Mouse (Mus musculus) spleen, adult 2 months (tissue): Measurements from ENCODE around the gene Pbx1.

ENCODE experiments used
- CTCF ChIP-seq: fragments of 200-500 bp; IDR thresholded peaks from 2 replicates; pipeline ENCODE4 v1.5.1; 2011; ENCODE audit warnings: mild to moderate bottlenecking, inconsistent platforms; ENCODE audit not compliant: insufficient read depth, insufficient read length, insufficient replicate concordance; ENCODE audit errors: extremely low read depth
- POLR2A ChIP-seq: fragments of 200-500 bp; IDR thresholded peaks from 2 replicates; pipeline ENCODE4 v1.6.1; 2011; ENCODE audit warnings: low read depth, low read length, inconsistent platforms

DNA sequence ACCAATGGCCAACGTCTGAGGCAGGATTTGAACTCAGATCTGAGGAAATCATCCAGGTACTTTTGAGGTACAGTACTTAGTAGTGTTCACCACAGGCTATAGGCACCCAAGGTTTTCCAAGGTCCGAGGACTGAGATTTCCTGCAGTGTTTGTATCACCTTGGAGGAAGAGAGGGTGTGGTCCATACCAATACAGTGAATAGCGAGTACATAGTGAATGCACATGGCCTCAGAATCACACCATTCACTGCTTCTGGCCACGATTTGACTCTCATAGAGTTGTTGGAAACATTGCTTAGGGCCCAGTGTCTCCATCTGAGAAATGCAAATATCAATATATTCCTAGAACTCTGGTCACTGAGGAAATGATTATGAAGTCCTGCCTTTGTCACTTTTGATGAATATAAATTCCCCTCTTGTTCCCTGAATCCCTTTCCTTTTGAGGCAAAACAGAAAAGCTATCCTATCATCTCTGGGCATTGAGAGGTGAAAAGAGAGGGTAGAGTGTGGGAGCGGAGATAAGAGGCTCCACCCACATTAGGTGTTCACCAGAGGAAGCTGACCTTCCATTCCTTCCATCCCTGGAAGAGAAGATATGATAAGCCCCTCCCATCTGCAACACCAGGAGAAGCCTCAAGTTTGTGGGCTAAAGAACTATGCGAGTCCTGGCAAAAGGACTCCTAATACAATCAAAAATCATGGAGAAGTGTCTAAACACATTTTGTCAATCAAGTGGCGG is 119.2 kb downstream of the Pbx1 start:
- no peak for TF ChIP-seq POLR2A
- TF ChIP-seq CTCF: no peak
